Mouse (Mus musculus) adrenal gland, postnatal 36 days (tissue): ENCODE measurements around the gene Fam185a. TPM values are rescaled to one million over a fixed set of nuclear protein-coding genes. Genes with fewer than 3 reads are reported as not detected.

Experiments
- DNase-seq, 2 experiments: peaks; one replicate each; pipeline ENCODE4 v3.0.0; 2021; ENCODE audit warnings: mixed read lengths in 1 of 2
- total RNA-seq, 2 experiments: library from RNA; stranded (reverse); gene quantifications; 2 replicates each; pipeline ENCODE4 v1.2.3; 2021

Gene Fam185a
- total RNA-seq, 2 experiments from 2014 or later: 15.1 to 15.9 TPM

- no peak for DNase-seq
These were observed 1.9 kb downstream of the Fam185a start for GRCm38 (mm10) chr5:21426666-21427065.

DNA sequence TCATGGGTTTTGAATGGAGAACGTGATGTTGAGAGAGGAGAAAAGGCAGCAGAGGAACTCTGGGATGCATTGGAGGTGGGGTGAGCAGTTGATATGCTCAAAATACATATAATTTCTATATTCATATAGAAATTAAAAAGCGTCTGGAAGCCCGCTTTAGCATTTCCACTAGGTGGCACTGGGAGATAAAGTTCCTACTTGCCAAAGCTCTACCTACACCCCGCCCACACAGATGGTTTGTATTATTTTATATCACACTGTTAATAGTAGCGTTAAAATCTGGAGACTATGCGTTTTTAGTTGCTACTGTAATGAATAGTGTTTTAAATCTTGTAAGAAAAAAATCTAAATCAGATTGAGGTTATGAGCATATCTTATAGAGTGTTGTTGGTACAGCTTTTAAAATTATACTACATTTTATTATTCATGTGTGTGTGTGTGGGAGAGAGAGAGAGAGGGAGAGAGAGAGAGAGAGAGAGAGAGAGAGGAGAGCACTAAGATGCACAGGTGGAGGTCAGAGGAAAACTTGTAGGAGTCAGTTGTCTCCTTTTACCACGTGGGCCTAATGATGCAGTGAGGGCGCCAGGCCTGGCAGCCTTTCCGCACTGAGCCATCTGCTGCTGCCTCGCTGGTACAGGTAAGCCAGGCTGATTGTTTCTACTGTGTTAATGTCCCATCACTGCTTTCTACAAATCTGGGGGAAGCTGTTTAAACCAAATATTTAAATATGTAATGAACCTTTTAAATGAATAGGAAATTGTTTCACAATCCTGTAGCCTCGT lies 9.6 kb downstream of the Fam185a start:
- no peak for DNase-seq

GRCm38 (mm10) chr5:21436471-21436975 lies 11.8 kb downstream of the Fam185a start:
- no peak for DNase-seq

GRCm38 (mm10) chr5:21438428-21438827 lies 13.7 kb downstream of the Fam185a start:
- no peak for DNase-seq

GRCm38 (mm10) chr5:21439446-21440110 lies 14.8 kb downstream of the Fam185a start:
- no peak for DNase-seq

DNA sequence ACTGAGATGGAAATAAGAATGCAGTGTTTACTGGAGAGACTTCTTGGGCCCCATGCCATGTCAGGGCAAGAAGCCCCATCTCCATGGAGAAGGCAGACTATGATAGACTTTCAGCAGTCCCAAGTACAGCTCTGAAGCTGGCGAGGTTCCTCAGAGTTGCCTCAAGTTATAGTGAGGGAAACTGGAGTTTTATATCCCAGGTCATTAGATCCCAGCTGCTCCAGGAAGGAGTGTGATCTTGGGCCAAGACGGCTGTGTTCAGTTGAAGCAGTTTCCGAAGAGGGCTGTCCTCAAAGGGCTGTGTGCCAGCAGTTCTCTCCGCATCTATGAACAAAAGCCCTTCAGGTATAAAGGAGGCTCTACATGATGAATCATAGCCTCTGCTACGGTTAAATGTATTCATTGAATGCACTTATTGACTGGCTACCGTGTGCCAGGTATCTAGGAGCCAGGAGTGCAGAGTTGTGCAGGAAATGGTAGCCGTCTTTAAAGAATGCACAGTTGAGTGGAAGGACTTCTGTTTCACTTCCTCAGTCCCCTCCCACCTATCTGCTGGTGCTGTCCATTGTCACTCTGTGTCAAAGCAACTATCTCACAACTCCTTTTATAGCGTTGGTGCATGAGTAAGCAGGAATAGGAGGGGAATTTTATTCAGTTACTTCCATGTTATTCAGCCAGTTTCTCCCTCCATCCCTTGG lies 16.2 kb downstream of the Fam185a start:
- DNase-seq: no peak

DNA sequence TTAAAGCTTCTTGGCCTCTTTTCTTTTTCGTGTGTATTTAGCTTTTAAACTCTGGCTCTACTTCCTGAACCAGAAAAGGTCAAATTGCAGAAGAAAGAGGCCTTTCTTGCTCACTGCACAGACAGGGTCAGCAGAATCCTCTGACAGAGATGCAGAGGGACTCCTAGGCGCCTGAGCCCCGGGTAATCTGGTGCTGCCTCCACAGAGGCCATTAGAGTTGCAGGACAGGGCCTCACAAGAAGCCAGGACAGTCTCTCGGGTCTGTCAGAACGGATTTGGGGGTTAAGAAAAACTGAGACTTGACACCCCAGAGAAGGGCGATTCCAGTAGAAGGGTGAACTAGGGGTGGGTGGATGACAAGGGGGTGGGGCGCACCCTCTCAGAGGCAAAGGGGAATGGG lies 42.6 kb downstream of the Fam185a start:
- DNase-seq: no peak

DNA sequence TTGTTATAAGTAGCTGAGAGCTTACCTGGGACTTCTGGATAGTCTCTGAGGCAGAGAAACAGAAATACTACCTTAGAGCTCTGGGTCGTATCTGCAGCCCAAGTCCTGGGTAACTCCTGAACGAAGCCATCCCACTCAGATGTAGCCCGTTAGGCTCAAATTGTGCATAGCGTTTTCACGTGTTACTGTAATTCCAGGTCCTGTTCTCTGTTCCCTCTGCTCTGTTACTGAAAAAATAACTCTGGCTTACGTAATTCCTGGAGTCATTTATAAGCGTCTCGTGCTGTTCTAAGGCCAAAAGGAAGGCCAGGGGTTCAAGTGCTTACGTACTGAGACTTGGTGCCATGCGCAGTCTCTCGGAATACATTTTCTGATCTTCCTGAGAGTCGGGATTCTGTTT lies 43.3 kb downstream of the Fam185a start:
- DNase-seq: no peak

DNA sequence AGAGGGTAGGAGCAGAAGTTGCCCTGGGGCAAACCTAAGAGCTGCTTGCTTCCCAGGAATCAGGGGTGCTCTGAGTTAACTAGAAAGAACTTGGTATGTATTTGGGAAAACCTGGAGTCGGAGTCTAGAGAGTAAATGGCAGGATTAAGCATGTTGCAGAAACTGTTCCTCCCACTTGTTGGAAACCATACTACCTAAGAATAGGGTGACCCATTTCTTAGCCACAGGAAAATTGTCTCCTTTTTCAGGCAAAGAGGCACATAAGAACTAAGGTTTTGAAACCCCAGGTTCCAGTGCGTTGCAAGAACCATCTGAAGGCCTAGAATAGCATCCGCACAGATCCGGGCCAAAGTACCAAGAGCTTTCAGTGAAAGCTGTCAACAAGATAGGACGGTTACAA lies 53.7 kb downstream of the Fam185a start:
- no peak for DNase-seq

- no peak for DNase-seq
These were observed 55.0 kb downstream of the Fam185a start for GRCm38 (mm10) chr5:21479746-21480145.

- no peak for DNase-seq
These were observed 56.8 kb downstream of the Fam185a start for GRCm38 (mm10) chr5:21481521-21481920.

DNA sequence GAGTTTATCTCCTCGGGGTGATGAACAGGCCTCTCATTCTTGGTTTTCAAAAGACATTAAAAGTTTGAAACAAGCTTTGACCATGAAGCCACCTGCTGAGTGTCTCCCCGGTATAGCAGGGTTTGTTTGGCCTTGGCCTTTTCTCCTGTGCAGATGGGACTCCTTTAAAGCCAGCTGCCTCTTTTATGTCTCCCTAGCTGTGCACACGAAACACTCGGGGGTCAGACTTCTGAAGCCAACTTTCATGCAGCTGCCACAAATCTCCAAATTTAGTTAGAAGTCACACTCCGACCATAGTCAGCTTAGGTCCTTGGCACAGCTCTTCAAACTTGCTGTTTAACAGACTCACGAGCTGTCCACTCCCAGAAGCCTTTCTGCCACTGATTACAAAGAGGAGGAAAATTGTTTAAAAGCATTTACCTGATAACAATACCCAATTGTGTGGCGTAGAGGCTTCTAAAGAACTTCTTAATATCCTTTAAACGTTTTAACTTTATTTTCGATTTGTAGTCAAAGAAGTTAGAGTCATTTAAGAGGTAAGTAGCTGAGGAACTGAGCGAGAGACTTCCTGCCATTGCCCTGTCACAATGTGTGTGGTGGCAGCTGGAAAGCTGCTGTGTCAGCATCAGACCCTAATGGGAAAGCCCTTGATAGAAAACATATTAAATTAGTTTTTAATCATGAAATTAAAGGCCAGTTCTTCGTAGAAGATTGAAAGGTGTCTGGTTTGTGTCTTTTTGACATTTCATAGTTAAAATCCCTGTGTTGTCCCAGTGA lies 57.9 kb downstream of the Fam185a start:
- DNase-seq: peak; percentile 26 to 30

DNA sequence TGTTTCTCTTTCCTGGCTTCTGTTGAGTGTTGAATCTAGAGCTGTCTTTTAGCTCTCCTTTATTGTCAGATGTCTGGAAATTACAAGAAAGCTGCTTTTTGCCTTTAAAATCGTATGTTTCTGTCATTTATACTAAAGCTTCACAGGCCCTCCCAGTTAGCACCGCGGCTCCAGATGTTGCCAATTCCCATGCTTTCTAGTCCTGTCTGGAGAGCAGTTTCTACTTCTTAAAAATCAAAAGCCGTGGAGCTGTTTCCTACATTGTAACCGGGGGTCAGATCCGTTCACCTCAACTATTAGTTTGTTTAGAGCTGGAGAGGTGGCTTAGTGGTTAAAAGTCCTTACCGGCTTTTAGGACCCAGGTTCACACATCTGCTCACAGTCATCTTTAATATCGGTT lies 58.5 kb downstream of the Fam185a start:
- DNase-seq: no peak

DNA sequence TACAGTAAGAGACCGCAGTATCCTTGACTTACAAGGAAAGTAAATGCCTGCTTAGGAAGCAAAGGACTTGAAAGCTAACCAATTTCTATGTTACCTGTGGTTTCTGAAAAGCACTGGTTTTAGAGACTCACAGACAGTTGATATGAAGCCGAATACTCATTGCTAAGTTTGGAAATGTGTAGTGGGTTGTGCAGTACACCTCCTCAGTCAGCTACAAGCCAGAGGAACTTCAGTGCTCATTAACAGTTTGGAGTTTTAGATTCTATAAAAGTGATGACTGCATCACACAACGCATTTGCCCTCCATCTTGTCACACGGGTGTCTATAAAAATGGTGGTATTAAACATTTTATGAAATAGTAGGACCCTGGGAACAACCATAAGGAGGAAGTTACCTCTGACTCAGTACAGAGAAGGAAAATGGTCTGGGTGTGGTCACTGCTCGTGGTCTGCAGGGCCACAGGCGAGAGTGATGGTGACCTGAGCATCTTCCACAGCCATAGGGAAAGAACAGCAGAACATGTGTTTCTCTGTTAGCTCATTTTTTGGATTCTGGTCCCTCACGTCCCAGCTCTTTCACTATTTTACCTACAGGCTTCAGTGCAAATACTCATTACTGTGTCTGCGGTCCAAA lies 60.6 kb downstream of the Fam185a start:
- DNase-seq: no peak

GRCm38 (mm10) chr5:21486798-21487197 lies 62.0 kb downstream of the Fam185a start:
- DNase-seq: no peak

DNA sequence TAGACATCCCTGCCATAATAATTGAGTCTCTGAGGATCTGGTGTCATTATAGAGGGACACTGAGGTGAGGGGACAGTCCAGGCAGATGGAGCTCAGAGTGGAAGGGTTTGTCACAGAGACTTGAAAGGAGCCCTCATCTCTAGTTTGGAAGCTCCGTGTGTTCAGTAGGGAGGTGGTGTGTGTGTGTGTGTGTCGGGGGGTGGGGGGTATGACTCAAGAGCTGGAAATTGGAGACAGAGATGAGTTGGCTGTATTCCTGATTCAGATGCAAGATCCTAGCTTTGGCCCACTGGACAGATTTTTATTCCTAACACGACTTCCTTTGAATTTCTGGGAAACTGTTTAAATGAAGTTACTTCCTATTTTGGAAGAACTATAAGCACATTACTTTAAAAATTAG lies 62.5 kb downstream of the Fam185a start:
- DNase-seq: no peak

DNA sequence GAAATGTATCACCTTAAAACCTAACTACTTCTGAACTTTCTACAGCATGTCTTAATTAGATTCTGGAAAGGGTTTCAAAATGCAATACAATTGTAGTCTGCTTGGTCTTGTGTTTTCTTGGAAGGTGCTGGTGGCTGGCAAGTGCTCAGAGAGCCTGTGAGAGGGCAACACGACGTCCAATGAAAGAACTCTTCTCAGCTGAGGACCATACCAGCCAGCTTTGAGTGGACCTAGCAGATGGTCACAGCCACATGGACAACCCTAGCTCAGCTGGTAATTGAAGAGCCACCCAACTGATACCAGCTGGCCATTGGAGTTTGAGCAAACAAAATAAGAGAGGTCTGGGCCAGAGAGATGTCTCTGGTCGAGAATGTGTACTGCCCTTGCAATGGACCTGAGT lies 63.0 kb downstream of the Fam185a start:
- DNase-seq: no peak

GRCm38 (mm10) chr5:21488506-21488905 lies 63.7 kb downstream of the Fam185a start:
- DNase-seq: no peak

GRCm38 (mm10) chr5:21489135-21489534 lies 64.4 kb downstream of the Fam185a start:
- no peak for DNase-seq

DNA sequence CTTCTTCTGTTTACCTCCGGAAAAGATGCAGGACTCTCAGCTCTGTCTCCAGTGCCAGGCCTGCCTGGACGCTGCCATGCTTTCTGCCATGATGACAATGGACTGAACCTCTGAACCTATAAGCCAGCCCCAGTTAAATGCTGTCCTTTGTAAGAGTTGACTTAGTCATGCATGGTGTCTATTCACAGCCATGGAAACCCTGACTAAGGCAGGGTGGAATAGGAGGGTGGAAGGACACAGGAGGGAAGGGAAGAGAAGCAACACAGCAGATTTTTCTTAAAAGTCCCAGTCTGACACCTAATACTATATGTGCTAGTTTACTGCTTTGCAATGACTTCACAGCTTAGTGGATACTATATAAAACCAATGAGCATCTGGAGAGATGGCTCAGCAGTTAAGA lies 66.7 kb downstream of the Fam185a start:
- no peak for DNase-seq

DNA sequence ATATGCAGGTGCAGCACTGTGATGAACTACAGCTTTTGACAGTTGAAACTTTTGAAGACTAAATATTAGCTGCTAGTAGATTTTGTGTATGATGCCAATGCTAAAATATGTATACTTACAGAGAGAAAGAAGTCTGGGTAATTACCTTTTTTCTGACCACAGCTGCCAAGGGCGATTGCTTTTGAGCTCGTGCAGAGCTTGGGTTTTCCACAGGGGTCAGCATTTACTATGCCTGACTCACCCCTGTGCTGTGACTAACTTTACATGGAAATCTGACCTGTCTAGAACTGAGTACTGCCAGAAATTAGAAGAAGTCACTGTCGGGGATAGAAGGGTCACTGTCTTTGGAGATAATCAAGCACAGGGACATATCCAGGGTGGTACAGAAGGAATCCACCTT lies 67.5 kb downstream of the Fam185a start:
- DNase-seq: no peak
